Mouse (Mus musculus) lung, embryonic 16.5 days (tissue): ENCODE measurements around the gene Galp. TPM values are rescaled to one million over a fixed set of nuclear protein-coding genes. Genes with fewer than 3 reads are reported as not detected.
"Not testable (repeated sequence)": the region's sequence is repeated elsewhere in the genome, so short reads cannot be mapped to it uniquely, and the experiment has no call there.

ENCODE experiments used
- ATAC-seq: fragments of 200-750 bp; cut with Nextera tagmentation; 2 replicates; pipeline ENCODE4 v1.8.0; 2017; ENCODE audit warnings: low read depth, mild to moderate bottlenecking, moderate library complexity
- H3K27ac ChIP-seq: fragments of 300-500 bp; sonication (generic); 2 replicates; pipeline ENCODE4 v1.5.1; 2014; ENCODE audit warnings: mild to moderate bottlenecking, control low read depth, low read length
- H3K27me3 ChIP-seq: fragments of 300-500 bp; sonication (generic); 2 replicates; pipeline ENCODE4 v1.6.1; 2014; ENCODE audit warnings: low read depth, low read length, mixed read lengths; ENCODE audit not compliant: control insufficient read depth, insufficient read depth
- H3K36me3 ChIP-seq: fragments of 300-500 bp; sonication (generic); 2 replicates; pipeline ENCODE4 v1.6.1; 2014; ENCODE audit warnings: low read length; ENCODE audit not compliant: control insufficient read depth, insufficient read depth
- H3K4me1 ChIP-seq: fragments of 300-500 bp; sonication (generic); replicated peaks from 2 replicates; pipeline ENCODE4 v1.6.1; 2014; ENCODE audit warnings: low read length, mixed read lengths; ENCODE audit not compliant: control insufficient read depth, insufficient read depth
- H3K4me2 ChIP-seq: fragments of 300-500 bp; sonication (generic); 2 replicates; pipeline ENCODE4 v1.6.1; 2014; ENCODE audit warnings: low read depth, low read length, control low read depth
- H3K4me3 ChIP-seq: fragments of 300-500 bp; sonication (generic); 2 replicates; pipeline ENCODE4 v1.5.1; 2014; ENCODE audit warnings: mild to moderate bottlenecking, low read length, control low read depth
- H3K9ac ChIP-seq: fragments of 300-500 bp; sonication (generic); 2 replicates; pipeline ENCODE4 v1.6.1; 2014; ENCODE audit warnings: low read length, control low read depth
- H3K9me3 ChIP-seq: fragments of 300-500 bp; sonication (generic); 2 replicates; pipeline ENCODE4 v1.6.1; 2016; ENCODE audit warnings: low read length; ENCODE audit not compliant: control insufficient read depth
- WGBS: fragments of 180-500 bp; shearing (Covaris S2); extraction: QIAGEN DNeasy Blood & Tissue Kit; methylation state at CpG from one replicate; pipeline ENCODE4 v1.1.7; 2014; 5-methylcytosine and 5-hydroxymethylcytosine counted together
- polyA plus RNA-seq: library from polyadenylated mRNA; unstranded; fragments of >200 nt; fragmentation: Nextera tagmentation; extraction: Ambion mirVana; gene quantifications from 2 replicates; pipeline ENCODE4 v1.2.1, GENCODE M21; 2015

Gene Galp
- polyA plus RNA-seq, 1 experiment from 2014 or later = not detected

GRCm38 (mm10) chr7:6186176-6186575 is 10.7 kb upstream of the Galp start:
- Histone ChIP-seq H3K4me3 (no peak overlapping the region), H3K36me3 (peaks cover 41% of the 10 kb centered on the region), H3K4me2 (no peak overlapping the region), H3K27ac (no peak overlapping the region), H3K27me3 (no peaks in the 10 kb centered on the region), H3K4me1 (no peaks in the 10 kb centered on the region), H3K9ac (no peak overlapping the region), H3K9me3 (no peaks in the 10 kb centered on the region)
- 93% methylated on average over 2 of the region's 2 CpGs for WGBS
- ATAC-seq = no peak

- 89% methylated on average over 2 of the region's 2 CpGs for WGBS
- no peak for ATAC-seq
- H3K9ac ChIP-seq = no peak overlapping the region
- no peak overlapping the region for H3K4me3 ChIP-seq
- H3K36me3 ChIP-seq = peaks cover 41% of the 10 kb centered on the region
- H3K27ac ChIP-seq = no peak overlapping the region
- H3K9me3 ChIP-seq = no peaks in the 10 kb centered on the region
- H3K27me3 ChIP-seq = no peaks in the 10 kb centered on the region
- no peaks in the 10 kb centered on the region for H3K4me1 ChIP-seq
- no peak overlapping the region for H3K4me2 ChIP-seq
These were observed 10.1 kb upstream of the Galp start for GRCm38 (mm10) chr7:6186756-6187155.

GRCm38 (mm10) chr7:6189542-6189941 is 7.3 kb upstream of the Galp start:
- H3K9ac ChIP-seq = no peak overlapping the region
- H3K4me2 ChIP-seq = no peak overlapping the region
- H3K27me3 ChIP-seq = no peaks in the 10 kb centered on the region
- no peak overlapping the region for H3K27ac ChIP-seq
- H3K36me3 ChIP-seq = peaks cover 37% of the 10 kb centered on the region
- no peaks in the 10 kb centered on the region for H3K9me3 ChIP-seq
- no peaks in the 10 kb centered on the region for H3K4me1 ChIP-seq
- WGBS = 50% methylated on average over 45 of the region's 45 CpGs
- ATAC-seq = no peak
- no peak overlapping the region for H3K4me3 ChIP-seq

GRCm38 (mm10) chr7:6191376-6191775 is 5.5 kb upstream of the Galp start:
- no peaks in the 10 kb centered on the region for H3K4me1 ChIP-seq
- no peak overlapping the region for H3K4me2 ChIP-seq
- WGBS = 32% methylated on average over 3 of the region's 3 CpGs
- no peak overlapping the region for H3K4me3 ChIP-seq
- no peaks in the 10 kb centered on the region for H3K27me3 ChIP-seq
- H3K36me3 ChIP-seq = peaks cover 21% of the 10 kb centered on the region
- no peak for ATAC-seq
- H3K27ac ChIP-seq = no peak overlapping the region
- H3K9me3 ChIP-seq = no peaks in the 10 kb centered on the region
- no peak overlapping the region for H3K9ac ChIP-seq

GRCm38 (mm10) chr7:6194129-6194528 is 2.8 kb upstream of the Galp start:
- no peaks in the 10 kb centered on the region for H3K4me1 ChIP-seq
- no peak overlapping the region for H3K4me3 ChIP-seq
- peak; percentile 64 for ATAC-seq
- 19% methylated on average over 5 of the region's 5 CpGs for WGBS
- H3K9me3 ChIP-seq = no peaks in the 10 kb centered on the region
- H3K27ac ChIP-seq = no peak overlapping the region
- H3K9ac ChIP-seq = no peak overlapping the region
- H3K4me2 ChIP-seq = no peak overlapping the region
- H3K27me3 ChIP-seq = no peaks in the 10 kb centered on the region
- peaks cover 4% of the 10 kb centered on the region; the same call in 1 of the 2 replicates for H3K36me3 ChIP-seq

GRCm38 (mm10) chr7:6195777-6196176 is 1.1 kb upstream of the Galp start:
- no peak for ATAC-seq
- Histone ChIP-seq H3K27ac (no peak overlapping the region), H3K4me3 (no peak overlapping the region), H3K4me1 (no peaks in the 10 kb centered on the region), H3K9ac (no peak overlapping the region), H3K9me3 (no peaks in the 10 kb centered on the region), H3K27me3 (no peaks in the 10 kb centered on the region), H3K36me3 (no peaks in the 10 kb centered on the region), H3K4me2 (no peak overlapping the region)
- WGBS = 57% methylated on average over 2 of the region's 2 CpGs

- Histone ChIP-seq H3K36me3 (no peaks in the 10 kb centered on the region), H3K4me2 (no peak overlapping the region), H3K27me3 (no peaks in the 10 kb centered on the region), H3K9ac (no peak overlapping the region), H3K4me1 (no peaks in the 10 kb centered on the region), H3K27ac (no peak overlapping the region), H3K9me3 (no peaks in the 10 kb centered on the region), H3K4me3 (no peak overlapping the region)
- WGBS = 78% methylated on average over 3 of the region's 3 CpGs
- no peak for ATAC-seq
These were observed 7.3 kb downstream of the Galp start for GRCm38 (mm10) chr7:6204200-6204599.

GRCm38 (mm10) chr7:6213144-6213543 is 16.3 kb downstream of the Galp start:
- ATAC-seq = no peak
- no peak overlapping the region for H3K4me3 ChIP-seq

GRCm38 (mm10) chr7:6214691-6215090 is 17.8 kb downstream of the Galp start:
- H3K9ac ChIP-seq, H3K4me2 ChIP-seq, H3K27ac ChIP-seq, ATAC-seq, H3K4me3 ChIP-seq, H3K36me3 ChIP-seq, H3K27me3 ChIP-seq, H3K4me1 ChIP-seq, H3K9me3 ChIP-seq: not testable (repeated sequence)
- 64% methylated on average over 4 of the region's 4 CpGs for WGBS

More at GRCm38 (mm10) chr7:6213144-6213543, 16.3 kb downstream of the Galp start:
- Histone ChIP-seq H3K36me3 (no peaks in the 10 kb centered on the region), H3K27ac (no peak overlapping the region), H3K9ac (no peak overlapping the region), H3K4me1 (no peaks in the 10 kb centered on the region), H3K4me2 (no peak overlapping the region), H3K9me3 (no peaks in the 10 kb centered on the region), H3K27me3 (no peaks in the 10 kb centered on the region)
- WGBS = 46% methylated on average over 5 of the region's 5 CpGs

GRCm38 (mm10) chr7:6220147-6220546 is 23.3 kb downstream of the Galp start:
- Histone ChIP-seq H3K9ac (no peak overlapping the region), H3K36me3 (no peaks in the 10 kb centered on the region), H3K4me3 (no peak overlapping the region), H3K4me1 (no peaks in the 10 kb centered on the region), H3K4me2 (no peak overlapping the region), H3K9me3 (no peaks in the 10 kb centered on the region), H3K27me3 (no peaks in the 10 kb centered on the region), H3K27ac (no peak overlapping the region)
- ATAC-seq = no peak
- 56% methylated on average over 3 of the region's 3 CpGs for WGBS
